Mouse (Mus musculus): ENCODE results near the gene Slc35f5. TPM values are rescaled to one million over a fixed set of nuclear protein-coding genes. Genes with fewer than 3 reads are reported as not detected.
"Not testable (repeated sequence)": the region's sequence is repeated elsewhere in the genome, so short reads cannot be mapped to it uniquely, and the experiment has no call there.

Slc35f5 gene
- 10 to 100 TPM; 32.6 to 43.8 (median 38.3) TPM for total RNA-seq (2022)

GRCm38 (mm10) chr1:125560259-125561192 is at the start of gene Slc35f5:
Gene Slc35f5 (plus strand): TSS chr1:125560595.
- peak; percentile 98 for DNase-seq

DNA sequence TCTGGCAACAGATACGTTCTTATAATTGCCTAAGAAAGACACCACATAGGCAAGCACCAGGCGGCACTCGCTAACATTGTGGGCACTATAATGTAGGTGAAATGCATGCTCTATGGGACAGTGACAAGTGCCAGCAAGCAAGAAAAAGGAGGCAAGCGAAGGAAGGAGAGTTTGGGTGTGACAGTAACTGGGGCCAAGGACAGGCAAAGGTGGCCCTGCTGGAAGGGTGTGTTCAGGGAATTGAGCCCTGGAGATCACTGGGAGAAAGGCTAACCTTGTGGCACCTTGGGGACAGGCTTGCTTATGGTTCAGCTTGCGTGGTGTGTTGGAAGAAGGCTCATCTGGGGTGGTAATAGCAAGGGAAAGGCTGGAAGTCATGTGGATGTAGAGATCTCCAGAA is 45.7 kb upstream of the Slc35f5 start:
- DNase-seq, result no peak

- no peak for DNase-seq
Measured at GRCm38 (mm10) chr1:125516910-125517659, 43.3 kb upstream of the Slc35f5 start.

DNA sequence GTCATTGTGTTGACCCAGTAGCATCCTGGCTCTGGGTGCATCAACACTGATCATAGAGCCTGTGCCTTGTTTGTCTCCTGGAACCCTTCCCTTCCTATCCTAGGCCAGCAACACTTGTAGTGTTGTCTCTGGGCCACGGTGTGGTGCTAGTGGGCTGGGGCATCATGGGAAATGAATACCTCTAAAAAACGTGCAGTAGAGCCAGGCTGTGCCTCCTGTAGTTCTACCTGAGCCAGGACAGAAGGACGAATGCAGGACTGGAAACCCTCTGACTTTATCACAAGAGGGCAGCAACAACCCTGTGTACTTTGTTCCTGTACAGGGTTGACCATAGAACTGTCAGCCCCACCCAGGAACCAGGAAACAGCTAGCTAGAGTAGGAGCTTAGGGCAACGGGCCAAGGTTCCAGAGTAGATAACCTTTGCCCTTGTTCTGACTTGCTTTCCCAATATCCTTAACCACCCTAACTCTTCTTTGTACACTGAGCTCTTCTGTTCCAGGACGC is 41.2 kb upstream of the Slc35f5 start:
- peak; percentile 66 for DNase-seq

DNA sequence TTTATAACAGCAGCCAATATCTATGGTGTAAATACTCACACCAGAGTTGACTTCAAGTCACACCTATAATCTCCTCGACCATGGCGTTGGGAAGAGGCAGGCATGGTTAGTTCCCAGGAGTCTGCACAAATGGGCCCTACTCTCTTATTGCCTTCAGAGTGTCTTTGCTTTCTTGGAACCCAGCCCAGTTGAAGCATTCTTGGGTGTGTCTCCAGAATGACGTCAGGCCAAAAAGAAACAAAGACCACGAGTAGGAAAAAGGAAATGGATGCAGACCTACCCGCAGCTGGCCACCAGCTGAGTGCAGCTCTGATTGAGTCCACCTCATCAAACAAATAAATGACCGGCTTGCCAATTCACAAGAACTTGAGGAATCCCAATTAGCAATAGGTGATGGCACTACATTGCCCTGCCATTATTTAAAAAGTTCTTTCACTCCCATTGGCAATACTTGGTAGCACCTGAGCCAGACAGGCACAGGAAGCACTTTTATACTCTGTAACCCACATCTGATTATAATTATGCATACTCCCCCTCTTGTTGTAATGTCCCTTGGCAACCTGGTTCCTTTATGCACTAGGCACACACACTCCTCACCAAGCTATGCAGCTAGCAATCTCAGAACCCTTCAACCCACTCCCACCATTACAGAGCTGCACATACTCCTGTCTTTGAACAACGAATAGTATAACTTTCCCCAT is 34.3 kb upstream of the Slc35f5 start:
- no peak for DNase-seq

- DNase-seq, result no peak
Measured at GRCm38 (mm10) chr1:125526666-125527004, 33.8 kb upstream of the Slc35f5 start.

DNA sequence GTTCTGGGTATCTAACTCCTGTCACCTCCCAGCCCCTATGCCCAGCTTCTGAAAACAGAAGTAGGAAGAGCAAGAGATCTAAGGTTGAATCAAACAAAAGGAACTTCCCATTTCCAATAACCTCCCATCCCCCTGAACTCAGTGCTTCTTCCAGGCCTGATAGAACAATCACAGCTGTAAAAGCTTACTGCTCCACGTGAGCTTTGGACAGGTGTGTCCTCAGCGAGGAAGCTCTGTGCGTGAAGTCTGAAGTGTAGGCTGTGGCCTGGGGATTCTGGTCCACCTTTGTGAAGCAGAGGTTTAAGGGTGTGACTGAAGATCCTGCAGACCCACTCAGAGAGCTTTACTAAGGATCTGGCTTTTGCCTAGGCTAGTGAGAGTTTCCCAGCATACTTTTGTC is 33.0 kb upstream of the Slc35f5 start:
- no peak for DNase-seq

DNA sequence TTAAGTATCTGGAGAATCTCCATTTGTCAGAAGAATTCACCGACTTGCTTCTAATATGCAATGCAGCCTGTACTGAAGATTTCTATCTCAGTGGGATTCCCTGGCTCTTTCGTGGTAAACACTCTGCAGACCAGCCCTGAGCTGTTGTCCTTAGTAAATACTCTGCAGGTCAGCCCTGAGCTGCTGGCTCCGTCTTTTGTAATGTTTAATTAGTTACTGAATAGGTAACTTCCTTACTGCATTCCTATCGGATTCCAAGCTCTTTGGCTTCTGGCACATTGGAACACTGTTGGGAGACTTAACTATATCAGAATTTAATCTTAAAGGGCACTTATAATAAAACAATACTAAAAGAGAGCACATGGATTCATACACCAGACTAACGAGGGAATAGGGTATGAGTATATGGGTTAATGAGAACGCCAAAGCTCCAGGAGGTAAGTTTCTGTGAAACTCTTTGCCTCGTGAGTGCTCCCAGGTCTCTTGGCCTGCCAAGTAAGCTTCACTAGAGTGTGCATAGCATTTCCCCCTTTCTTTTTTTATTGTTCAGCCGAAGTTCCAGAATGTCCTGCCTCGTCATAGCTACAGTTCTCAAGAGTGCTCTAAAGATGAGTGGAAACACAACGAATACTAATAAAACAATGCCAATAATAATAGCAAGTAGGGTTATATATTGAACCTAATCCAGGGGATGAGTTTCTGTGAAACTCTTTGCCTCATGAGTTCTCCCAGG is 27.0 kb upstream of the Slc35f5 start:
- DNase-seq, result not testable (repeated sequence)

- no peak for DNase-seq
Measured at GRCm38 (mm10) chr1:125537131-125537530, 23.3 kb upstream of the Slc35f5 start.

- DNase-seq, result no peak
Measured at GRCm38 (mm10) chr1:125537776-125538175, 22.6 kb upstream of the Slc35f5 start.

GRCm38 (mm10) chr1:125539312-125539711 is 21.1 kb upstream of the Slc35f5 start:
- DNase-seq, result no peak

DNA sequence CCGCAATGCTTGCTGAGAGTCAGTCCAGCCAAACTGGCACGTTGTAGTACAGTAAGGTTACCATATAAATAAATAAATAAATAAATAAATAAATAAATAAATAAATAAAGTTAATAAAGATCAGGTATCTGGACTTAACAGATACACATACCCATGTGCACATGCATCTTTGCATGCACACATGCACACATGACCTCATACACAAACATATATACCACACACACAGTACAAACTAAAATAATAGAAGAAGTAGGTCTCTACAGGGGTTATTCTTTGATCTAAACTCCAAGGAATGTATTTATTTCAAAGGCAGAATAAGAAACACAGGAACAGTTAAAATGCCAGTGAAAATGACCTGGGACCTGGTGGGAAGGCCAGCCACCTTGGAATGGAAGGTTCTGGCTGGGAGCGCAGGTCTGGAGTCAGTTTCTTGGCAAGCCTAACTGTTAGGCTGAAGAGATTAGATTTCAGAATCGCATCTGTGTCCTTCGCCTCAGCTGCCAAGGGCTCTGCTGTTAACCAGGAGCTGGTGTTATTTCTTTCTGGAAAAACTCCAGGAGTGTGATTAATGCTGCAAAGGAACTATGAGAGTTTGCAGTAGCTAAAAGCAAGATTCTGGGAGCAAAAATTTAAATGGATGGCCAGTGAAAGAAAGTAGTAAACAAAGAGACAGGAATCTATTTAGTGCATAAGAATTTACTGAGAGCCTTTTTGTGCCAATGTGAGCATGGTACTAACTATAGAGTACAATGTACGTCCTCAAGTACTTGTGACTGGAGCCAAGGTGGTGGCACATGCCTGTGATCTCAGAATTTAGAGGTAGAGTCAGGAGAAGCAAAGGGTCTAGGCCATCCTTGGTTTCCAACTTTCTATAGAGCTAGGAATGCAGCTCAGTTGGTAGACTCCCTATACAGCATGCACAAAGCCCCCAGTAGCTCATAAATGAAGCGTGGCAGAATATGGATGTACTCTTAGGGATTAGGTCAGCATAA is 18.1 kb upstream of the Slc35f5 start:
- DNase-seq, result peak; percentile 72

- DNase-seq, result no peak
Measured at GRCm38 (mm10) chr1:125549872-125550271, 10.5 kb upstream of the Slc35f5 start.

DNA sequence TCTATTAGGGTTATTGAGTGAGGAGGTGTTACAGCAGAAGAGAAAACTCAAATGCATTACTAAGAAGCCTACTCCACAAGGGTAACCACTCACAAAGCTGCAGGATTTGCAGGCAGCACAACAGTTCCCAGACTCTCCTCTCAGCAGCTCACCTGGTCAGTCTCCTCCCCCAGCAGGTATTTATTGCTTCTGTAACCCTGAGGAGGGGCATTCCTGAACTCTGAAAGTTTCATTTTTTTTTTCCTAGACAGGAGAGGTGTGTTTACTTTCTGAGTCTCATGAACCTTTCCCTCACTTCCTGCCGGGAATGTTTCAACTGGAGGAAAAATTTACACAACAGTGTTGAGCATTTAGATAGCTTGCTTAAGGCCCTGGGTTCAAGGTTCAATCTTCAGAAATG is 10.0 kb upstream of the Slc35f5 start:
- no peak for DNase-seq

DNA sequence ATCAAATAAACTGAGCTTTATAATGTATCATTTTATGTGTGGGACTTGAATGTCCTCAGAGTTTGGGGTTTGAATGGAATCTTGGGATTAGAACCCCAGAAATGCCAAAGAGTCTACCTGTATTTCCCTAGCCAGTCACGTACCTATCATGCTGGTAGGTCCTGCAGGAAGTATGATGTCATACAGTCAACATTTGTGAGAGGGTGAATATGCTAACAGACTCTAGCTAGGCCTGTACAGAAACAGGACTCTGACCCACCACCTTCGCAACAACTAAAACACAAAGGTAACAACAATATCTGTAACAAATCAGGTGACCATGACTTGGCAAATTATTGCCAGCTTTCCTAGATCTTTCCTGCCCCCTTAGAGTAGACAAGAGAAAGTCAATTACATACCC is 8.8 kb upstream of the Slc35f5 start:
- DNase-seq, result no peak

DNA sequence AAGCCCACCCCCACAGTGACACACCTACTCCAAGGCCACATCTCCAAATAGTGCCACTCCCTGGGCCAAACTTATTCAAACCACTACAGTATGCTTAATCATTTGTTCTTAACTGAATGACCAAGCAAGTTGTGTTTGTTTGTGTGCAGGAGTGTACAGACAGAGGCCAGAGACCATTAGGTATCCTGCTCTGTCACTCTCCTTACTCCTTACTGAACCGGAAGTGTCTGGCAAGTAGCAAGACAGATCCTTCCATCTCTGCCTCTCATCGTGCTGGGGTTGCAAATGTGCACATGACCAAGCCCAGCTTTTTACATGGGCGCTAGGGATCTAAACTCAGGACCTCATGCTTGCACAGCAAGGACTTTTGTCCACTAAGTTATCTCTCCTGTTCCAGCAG is 1.1 kb upstream of the Slc35f5 start:
- DNase-seq, result no peak

GRCm38 (mm10) chr1:125559721-125560120 is 674 bp upstream of the Slc35f5 start:
- DNase-seq, result no peak

- DNase-seq, result peak; percentile 58
Measured at GRCm38 (mm10) chr1:125561206-125561605, 811 bp downstream of the Slc35f5 start.

- DNase-seq, result no peak
Measured at GRCm38 (mm10) chr1:125561841-125562240, 1.4 kb downstream of the Slc35f5 start.

GRCm38 (mm10) chr1:125568126-125568525 is 7.7 kb downstream of the Slc35f5 start:
- DNase-seq, result no peak

GRCm38 (mm10) chr1:125574219-125574618 is 13.8 kb downstream of the Slc35f5 start:
- no peak for DNase-seq

All from adrenal gland, adult 8-10 months (tissue).